Mouse (Mus musculus): ENCODE results near the gene Pdik1l.

GRCm38 (mm10) chr4:134312901-134313300 is 25.2 kb upstream of the Pdik1l start:
- TF ChIP-seq CTCF (IDR thresholded peaks at IDR 0.05; ENCODE audit: low read depth, low read length): no peak
- no peak for TF ChIP-seq GATA2 (IDR thresholded peaks at IDR 0.05; ENCODE audit: borderline replicate concordance, low read depth, low read length)
